ENCODE assay signal across 8 mouse cellular contexts in genomic region chr9:104315499-104315898, GRCm38 (mm10). TPM values are rescaled to one million over a fixed set of nuclear protein-coding genes. Genes with fewer than 3 reads are reported as not detected.
A peak's percentile ranks its signal among the peaks of the same experiment; 100 is the strongest.
DNase-seq lines count a peak whose midpoint lies in the region; TF ChIP-seq lines count a peak whose summit lies in the region.

No protein-coding gene starts in this region.

- TF ChIP-seq CTCF in C2C12 (IDR thresholded peaks at IDR 0.05; ENCODE audit: control insufficient read depth, insufficient read depth, insufficient read length) = peak; percentile 56

- no peaks in the 10 kb centered on the region for H3K27me3 ChIP-seq in C2C12 (ENCODE audit: control insufficient read depth, insufficient read depth, insufficient read length)

- H3K79me3 ChIP-seq in C2C12 (ENCODE audit: low read depth) = no peaks in the 10 kb centered on the region

- H3K79me2 ChIP-seq in C2C12 (ENCODE audit: control insufficient read depth, insufficient read depth) = no peaks in the 10 kb centered on the region

- H3K4me3 ChIP-seq in C2C12 (ENCODE audit: insufficient read depth, poor library complexity, severe bottlenecking) = no peak overlapping the region

- peak; percentile 9 for DNase-seq in gastrocnemius, postnatal 10 days
- DNase-seq in gastrocnemius, adult 18-20 months (ENCODE audit: low spot score) = no peak
- peak; percentile 10 to 18 for DNase-seq in cerebellum, adult 18-20 months
- DNase-seq in frontal cortex, postnatal 14 days (ENCODE audit: low spot score in 2 of 2) = peak; percentile 7 to 37
- peak; percentile 21 for DNase-seq in layer of hippocampus, adult 9-10 months (ENCODE audit: low spot score)
- DNase-seq in lung, postnatal 25 days (ENCODE audit: low spot score) = peak; percentile 21
- peak; percentile 45 for DNase-seq in right cerebral cortex, postnatal 14 days

- H3K36me3 ChIP-seq in C2C12 (ENCODE audit: control insufficient read depth, insufficient read depth) = no peaks in the 10 kb centered on the region

- H3ac ChIP-seq in C2C12 (ENCODE audit: control insufficient read depth, insufficient read length, low read depth) = no peak overlapping the region

TF ChIP-seq in C2C12, 6 proteins besides CTCF, POLR2A, EP300 and RAD21:
- no peak for TF ChIP-seq MAX (IDR thresholded peaks at IDR 0.05)
- TF ChIP-seq USF1 (IDR thresholded peaks at IDR 0.05; ENCODE audit: low read depth) = no peak
- TF ChIP-seq MYOD1 (IDR thresholded peaks at IDR 0.05; ENCODE audit: control insufficient read depth, insufficient read length, low read depth) = no peak
- TF ChIP-seq FOSL1 (IDR thresholded peaks at IDR 0.05; ENCODE audit: insufficient read depth, low read length, poor library complexity, severe bottlenecking) = no peak
- TF ChIP-seq CEBPB (IDR thresholded peaks at IDR 0.05; ENCODE audit: low read depth) = no peak
- no peak for TF ChIP-seq MYOG (IDR thresholded peaks at IDR 0.05; ENCODE audit: control insufficient read depth, extremely low read depth, insufficient read length)
TF ChIP-seq in C2C12: peak in this region for 0.

RNA-seq across cellular contexts. Expression of gene Acpp, which starts 22.0 kb away (rescaled TPM):
- under 1 TPM; 0.12 to 0.43 TPM for total RNA-seq in gastrocnemius, postnatal 10 days (2021)
- total RNA-seq in gastrocnemius, adult 18-20 months (2021) = under 1 TPM; 0.05 TPM
- 0.04 TPM for polyA plus RNA-seq in C2C12 (2012; fragmentation: generic; extraction: Trizol)

RNA-seq across cellular contexts. Expression of gene Dnajc13, which starts 52.8 kb away (rescaled TPM):
- total RNA-seq in gastrocnemius, postnatal 10 days (2021) = 10 to 100 TPM; 25.8 to 32.5 TPM
- 10 to 100 TPM; 29.0 to 31.3 TPM for total RNA-seq in gastrocnemius, adult 18-20 months (2021)
- polyA plus RNA-seq in C2C12 (2012; fragmentation: generic; extraction: Trizol) = 13.5 TPM
